Mouse (Mus musculus) gastrocnemius, adult 2 months (tissue): ENCODE measurements at regions not wholly inside any gene's neighbourhood (a gene's known extent, or its start where the extent isn't known, plus 50 kb on each side); places are given as distances from the start of the nearest gene placed in this dataset. TPM values are rescaled to one million over a fixed set of nuclear protein-coding genes. Genes with fewer than 3 reads are reported as not detected.

ENCODE experiments used
- DNase-seq: peaks from one replicate; pipeline ENCODE4 v3.0.0; 2022
- H3K27ac ChIP-seq: fragments of 200-600 bp; 2 replicates; pipeline ENCODE4 v1.8.1; 2022; ENCODE audit warnings: mild to moderate bottlenecking
- H3K4me3 ChIP-seq: fragments of 200-600 bp; 2 replicates; pipeline ENCODE4 v1.8.1; 2022; ENCODE audit warnings: mild to moderate bottlenecking, moderate library complexity
- CTCF ChIP-seq: fragments of 200-600 bp; IDR thresholded peaks from 2 replicates; pipeline ENCODE4 v1.8.1; 2022; ENCODE audit warnings: antibody characterized with exemption, mild to moderate bottlenecking, moderate library complexity
- intact Hi-C: fragments of 180-260 bp; cut with DNase I; formaldehyde crosslinking; loops from one replicate; pipeline ENCODE4 v1.15.1; 2025
- microRNA-seq: library from miRNA; unstranded; fragments of <30 nt; microRNA quantifications from one replicate; pipeline ENCODE4 v1.2.0, GENCODE M21; 2021

GRCm38 (mm10) chr3:38561186-38561585 is 76.5 kb upstream of the Ankrd50 start:
- intact Hi-C loops: no loop called here
- DNase-seq: no peak
- TF ChIP-seq CTCF: no peak
- H3K27ac ChIP-seq: no peak overlapping the region
- H3K4me3 ChIP-seq: no peak overlapping the region

- DNase-seq: no peak
- no peak overlapping the region for H3K4me3 ChIP-seq
- intact Hi-C loops: no loop called here
- no peak overlapping the region for H3K27ac ChIP-seq
- no peak for TF ChIP-seq CTCF
Observed at GRCm38 (mm10) chr3:38555939-38556338, 71.3 kb upstream of the Ankrd50 start.

GRCm38 (mm10) chr3:38553470-38554043 is 68.9 kb upstream of the Ankrd50 start:
- TF ChIP-seq CTCF: no peak
- intact Hi-C loops: no loop called here
- DNase-seq: no peak
- no peak overlapping the region for H3K27ac ChIP-seq
- no peak overlapping the region for H3K4me3 ChIP-seq

- Histone ChIP-seq H3K27ac (no peak overlapping the region), H3K4me3 (no peak overlapping the region)
- no peak for TF ChIP-seq CTCF
- DNase-seq: no peak
- intact Hi-C loops: no loop called here
Observed at GRCm38 (mm10) chr3:38547032-38547431, 62.4 kb upstream of the Ankrd50 start.

GRCm38 (mm10) chr3:38545501-38545896 is 60.9 kb upstream of the Ankrd50 start:
- no peak for TF ChIP-seq CTCF
- Histone ChIP-seq H3K27ac (no peak overlapping the region), H3K4me3 (no peak overlapping the region)
- no peak for DNase-seq
- intact Hi-C loops: no loop called here

GRCm38 (mm10) chr3:38544718-38545500 is 60.3 kb upstream of the Ankrd50 start:
- intact Hi-C loops: no loop called here

GRCm38 (mm10) chr3:38543816-38544215 is 59.2 kb upstream of the Ankrd50 start:
- DNase-seq: no peak
- intact Hi-C loops: no loop called here
- no peak for TF ChIP-seq CTCF
- no peak overlapping the region for H3K4me3 ChIP-seq
- no peak overlapping the region for H3K27ac ChIP-seq

More at GRCm38 (mm10) chr3:38544718-38545500, 60.3 kb upstream of the Ankrd50 start:
- Histone ChIP-seq H3K4me3 (no peak overlapping the region), H3K27ac (no peak overlapping the region)
- TF ChIP-seq CTCF: no peak
- no peak for DNase-seq

- intact Hi-C loops: no loop called here
- no peak overlapping the region for H3K4me3 ChIP-seq
- no peak for DNase-seq
- TF ChIP-seq CTCF: no peak
- no peak overlapping the region for H3K27ac ChIP-seq
Observed at GRCm38 (mm10) chr3:38541296-38541695, 56.7 kb upstream of the Ankrd50 start.

- Histone ChIP-seq H3K27ac (no peak overlapping the region), H3K4me3 (no peak overlapping the region)
- intact Hi-C loops: no loop called here
- TF ChIP-seq CTCF: no peak
- no peak for DNase-seq
Observed at GRCm38 (mm10) chr3:38538309-38538708, 53.7 kb upstream of the Ankrd50 start.

GRCm38 (mm10) chr3:38537770-38538169 is 53.1 kb upstream of the Ankrd50 start:
- TF ChIP-seq CTCF: no peak
- no peak overlapping the region for H3K4me3 ChIP-seq
- DNase-seq: no peak
- no peak overlapping the region for H3K27ac ChIP-seq
- intact Hi-C loops: no loop called here

Small RNAs in the stretch of these regions (microRNA-seq; reads per million reads assigned to microRNA genes)
- not detected for gene Gm24462
